Mouse (Mus musculus) adrenal gland, adult (tissue): ENCODE results near the gene Usp47.
"Not testable (repeated sequence)": the region's sequence is repeated elsewhere in the genome, so short reads cannot be mapped to it uniquely, and the experiment has no call there.

Experiments used
- DNase-seq, 2 experiments: peaks; one replicate each; pipeline ENCODE4 v3.0.0; 2022 to 2023; ENCODE audit warnings: low spot score in 1 of 2; ENCODE audit not compliant: inconsistent age in 2 of 2

Gene Usp47

DNA sequence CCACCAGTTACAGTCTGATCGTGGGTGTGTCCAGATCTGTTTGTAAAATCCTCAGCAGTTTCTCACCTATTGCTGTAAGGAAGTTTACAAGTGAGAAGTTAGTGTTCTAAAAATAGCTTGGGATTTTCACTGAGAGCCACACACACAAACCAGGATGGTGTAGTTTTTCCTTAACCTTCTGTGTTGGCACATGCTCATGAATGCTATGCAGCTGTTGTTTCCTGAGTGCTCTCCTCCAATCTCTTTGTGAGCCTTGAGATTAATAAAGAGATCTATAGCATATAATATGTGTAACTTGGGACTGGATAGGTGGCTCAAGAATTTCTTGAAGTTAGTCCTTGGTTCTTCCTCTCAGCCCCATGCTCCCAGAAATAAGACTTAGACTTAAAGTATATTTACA, 13.3 kb downstream of the Usp47 start:
- DNase-seq, result no peak

DNA sequence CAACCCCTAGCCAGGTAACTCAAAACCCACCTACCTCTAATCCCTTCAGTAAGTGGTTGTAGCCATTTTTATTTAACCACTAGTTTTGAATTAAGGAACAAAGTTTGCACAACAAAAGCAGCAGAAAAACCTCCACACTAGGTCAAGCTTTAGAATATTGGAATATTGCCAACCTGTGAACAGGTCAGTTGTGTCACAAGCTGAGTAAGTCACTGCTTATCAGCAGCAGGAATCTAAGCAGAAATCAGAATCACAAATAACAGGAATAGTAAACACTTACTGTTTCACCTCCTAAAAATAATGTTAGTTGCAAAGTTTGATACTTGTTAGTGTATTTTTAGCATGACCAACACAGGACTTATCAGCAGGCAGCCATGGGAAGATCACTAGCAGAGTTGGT, 17.0 kb downstream of the Usp47 start:
- DNase-seq, result peak in 1 of 2 experiments; percentile 52

GRCm38 (mm10) chr7:112042758-112043157, 19.5 kb downstream of the Usp47 start:
- no peak for DNase-seq

DNA sequence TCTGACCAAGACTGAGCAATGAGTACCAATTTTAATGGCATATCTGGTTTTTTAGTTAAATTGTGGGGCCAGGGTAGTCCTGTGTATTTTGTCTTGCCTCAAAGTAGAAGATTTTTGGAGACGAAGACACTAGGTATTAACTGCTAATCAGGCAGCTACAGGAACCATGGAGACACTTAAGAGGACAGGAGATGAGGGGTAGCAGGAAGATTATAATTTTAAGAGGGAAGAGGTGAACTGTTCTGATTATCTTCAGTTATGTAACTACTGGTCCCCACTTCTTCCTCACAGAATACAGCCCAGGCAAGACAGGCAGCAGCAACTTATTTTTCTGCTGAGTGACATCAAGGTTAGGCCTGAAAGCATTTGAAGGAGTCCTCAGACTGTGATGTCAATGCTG, 21.9 kb downstream of the Usp47 start:
- DNase-seq, result no peak

GRCm38 (mm10) chr7:112045794-112046388, 22.6 kb downstream of the Usp47 start:
- DNase-seq, result peak in 1 of 2 experiments; percentile 58

- DNase-seq, result no peak
Observed at GRCm38 (mm10) chr7:112048643-112049042, 25.3 kb downstream of the Usp47 start.

DNA sequence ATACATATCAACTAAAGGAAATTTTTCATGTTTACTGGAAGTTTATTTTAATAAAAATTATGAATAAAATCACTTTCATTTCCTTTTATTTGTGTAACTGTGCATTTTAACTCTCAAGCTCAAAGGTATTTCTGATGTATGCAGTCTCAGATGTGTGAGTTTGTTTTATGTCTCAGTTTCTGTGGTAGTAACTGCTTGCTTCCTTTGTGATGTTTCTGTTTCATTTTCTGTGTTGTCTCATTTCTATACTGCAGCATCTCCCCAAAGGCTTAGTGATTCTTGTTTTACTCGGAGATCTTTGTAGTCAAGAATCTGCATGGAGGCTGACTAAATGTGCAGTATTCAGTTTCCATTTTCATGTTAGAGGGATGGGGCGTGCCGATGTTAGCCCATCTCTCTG, 30.4 kb downstream of the Usp47 start:
- DNase-seq, result no peak

GRCm38 (mm10) chr7:112055901-112056625, 32.8 kb downstream of the Usp47 start:
- DNase-seq, result peak; percentile 11 to 66

GRCm38 (mm10) chr7:112074868-112075267, 51.6 kb downstream of the Usp47 start:
- no peak for DNase-seq

DNA sequence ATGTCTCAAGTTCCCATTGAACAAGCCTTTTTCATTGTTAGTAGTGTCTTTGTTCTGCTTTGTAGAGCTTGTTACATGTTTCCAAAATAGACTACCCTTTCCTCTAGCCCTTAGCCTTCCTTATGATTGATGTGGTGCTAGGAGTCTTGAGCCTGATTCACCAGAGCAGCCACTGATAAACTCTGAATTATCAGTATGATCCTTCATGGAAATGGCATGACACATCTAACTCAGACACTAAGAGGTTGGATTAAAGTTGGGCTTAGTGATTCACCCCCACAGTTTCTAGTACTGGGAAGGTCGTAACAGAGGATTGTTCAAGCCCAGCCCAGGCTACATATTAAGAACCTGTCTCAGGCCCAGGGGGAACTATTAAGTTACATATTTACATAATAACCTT, 59.3 kb downstream of the Usp47 start:
- DNase-seq, result peak; percentile 10 to 77

- DNase-seq, result no peak
Observed at GRCm38 (mm10) chr7:112084222-112084621, 60.9 kb downstream of the Usp47 start.

DNA sequence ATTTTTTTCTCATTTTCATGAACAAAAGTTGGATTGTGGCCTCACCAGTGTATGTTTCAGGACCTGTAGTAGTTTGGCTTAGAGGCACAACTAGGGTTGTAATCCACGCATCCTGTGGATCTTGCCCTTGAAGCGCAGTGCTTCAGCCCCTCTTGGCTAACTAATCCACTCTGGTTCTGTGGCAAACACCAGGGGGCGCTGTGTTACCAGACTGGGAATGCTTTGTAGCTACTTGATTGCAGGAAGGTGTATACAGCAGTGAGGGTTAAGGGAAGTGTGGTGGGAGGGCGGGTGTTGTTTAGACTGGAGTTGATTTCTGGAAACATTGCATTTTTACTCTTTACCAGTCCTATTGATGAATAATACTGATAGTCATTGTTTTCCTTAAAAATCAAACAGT, 61.8 kb downstream of the Usp47 start:
- peak; percentile 78 to 94 for DNase-seq

DNA sequence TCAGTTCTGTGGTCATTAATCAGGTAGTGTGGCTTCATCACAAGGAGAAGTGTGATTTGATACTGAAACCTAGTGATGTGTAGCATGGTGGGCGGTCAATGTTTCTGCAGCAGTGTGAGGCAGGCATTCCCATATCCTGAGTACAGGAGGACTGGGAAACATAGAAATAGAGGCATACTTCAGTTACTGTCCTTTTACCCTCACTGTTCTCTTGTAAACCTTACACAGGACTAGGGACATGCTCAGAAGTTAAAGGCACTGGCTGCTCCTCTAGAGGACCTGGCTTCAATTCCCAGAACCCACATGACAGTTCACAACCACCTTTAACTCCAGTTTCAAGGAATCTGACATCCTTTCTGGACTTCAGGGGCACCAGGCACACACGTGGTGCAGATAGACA, 62.9 kb downstream of the Usp47 start:
- no peak for DNase-seq

GRCm38 (mm10) chr7:112094923-112095322, 71.6 kb downstream of the Usp47 start:
- DNase-seq, result not testable (repeated sequence)

- no peak for DNase-seq
Observed at GRCm38 (mm10) chr7:112100887-112101286, 77.6 kb downstream of the Usp47 start.

DNA sequence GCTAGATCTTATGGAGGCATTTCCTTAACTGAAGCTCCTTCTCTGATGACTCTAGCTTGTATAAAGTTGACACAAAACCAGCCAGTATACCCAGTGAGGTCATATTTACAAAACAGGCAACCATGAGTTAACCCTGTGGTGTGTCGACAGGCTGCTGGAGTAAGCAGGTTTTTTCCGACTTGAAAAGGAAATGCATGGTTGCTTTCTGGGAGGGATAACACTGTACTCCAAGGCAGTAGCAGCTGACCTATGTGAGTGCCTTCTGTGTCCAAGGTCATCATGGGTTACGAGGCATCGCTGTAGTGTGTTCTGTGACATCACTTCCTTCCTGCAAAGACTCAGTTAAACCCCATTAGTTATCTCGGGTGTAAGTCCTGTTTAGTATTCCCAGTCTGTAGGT, 79.6 kb downstream of the Usp47 start:
- no peak for DNase-seq

DNA sequence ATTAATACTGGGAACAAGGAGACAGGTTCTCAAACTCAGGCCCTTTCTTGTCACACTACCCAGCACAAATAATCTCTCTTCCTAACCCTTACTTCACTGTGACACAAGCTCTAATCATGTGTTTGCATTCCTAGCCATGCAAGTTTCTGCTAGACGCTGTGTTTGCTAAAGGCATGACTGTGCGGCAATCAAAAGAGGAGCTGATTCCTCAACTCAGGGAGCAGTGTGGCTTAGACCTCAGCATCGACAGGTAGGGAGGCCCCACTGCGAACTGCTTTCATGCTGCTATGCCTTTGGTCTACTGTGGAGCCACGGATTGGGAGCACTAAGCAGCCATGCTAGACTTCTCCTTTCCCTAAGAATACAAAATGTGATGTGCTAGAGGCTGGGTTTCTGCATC, 80.5 kb downstream of the Usp47 start:
- no peak for DNase-seq

DNA sequence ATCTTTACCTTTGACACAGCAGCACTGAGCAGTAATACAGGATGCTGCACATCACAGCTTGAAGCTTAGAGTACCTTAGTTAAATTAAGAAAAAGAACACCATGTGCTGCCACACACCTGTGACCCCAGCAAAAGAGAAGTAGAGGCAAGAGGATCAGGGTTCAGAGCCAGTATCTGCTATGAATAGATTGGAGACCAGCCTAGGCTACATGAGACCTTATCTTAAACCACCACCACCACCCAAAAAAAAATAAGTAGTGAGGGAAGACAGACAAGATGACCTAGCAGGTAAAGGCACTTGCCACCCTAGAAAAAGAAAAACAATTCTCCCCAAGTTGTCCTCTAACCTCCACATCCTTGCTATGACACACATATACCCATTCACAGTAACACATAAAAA, 85.5 kb downstream of the Usp47 start:
- no peak for DNase-seq

GRCm38 (mm10) chr7:112110638-112111372, 87.5 kb downstream of the Usp47 start:
- no peak for DNase-seq

DNA sequence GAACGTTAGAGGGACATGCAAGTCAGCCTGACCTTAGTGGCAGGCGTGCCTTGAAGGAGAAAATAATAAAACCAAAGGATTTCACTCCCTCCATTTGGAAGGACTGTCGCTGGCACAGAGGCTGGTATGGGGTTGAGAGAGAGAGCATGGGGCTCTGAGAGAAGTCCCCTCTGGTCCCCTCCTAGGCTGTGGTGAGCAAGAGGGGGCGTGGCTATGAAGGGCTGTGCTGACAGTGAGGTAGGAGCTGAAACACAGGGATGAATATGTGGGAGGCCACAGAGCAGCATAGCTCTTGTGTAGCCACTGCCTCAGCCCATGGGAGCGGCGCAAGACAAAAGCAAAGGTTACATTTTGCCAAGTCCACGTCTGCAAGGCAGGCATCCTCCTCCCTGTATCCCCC, 94.2 kb downstream of the Usp47 start:
- no peak for DNase-seq

- DNase-seq, result peak in 1 of 2 experiments; percentile 71
Observed at GRCm38 (mm10) chr7:112118086-112118485, 94.8 kb downstream of the Usp47 start.

DNA sequence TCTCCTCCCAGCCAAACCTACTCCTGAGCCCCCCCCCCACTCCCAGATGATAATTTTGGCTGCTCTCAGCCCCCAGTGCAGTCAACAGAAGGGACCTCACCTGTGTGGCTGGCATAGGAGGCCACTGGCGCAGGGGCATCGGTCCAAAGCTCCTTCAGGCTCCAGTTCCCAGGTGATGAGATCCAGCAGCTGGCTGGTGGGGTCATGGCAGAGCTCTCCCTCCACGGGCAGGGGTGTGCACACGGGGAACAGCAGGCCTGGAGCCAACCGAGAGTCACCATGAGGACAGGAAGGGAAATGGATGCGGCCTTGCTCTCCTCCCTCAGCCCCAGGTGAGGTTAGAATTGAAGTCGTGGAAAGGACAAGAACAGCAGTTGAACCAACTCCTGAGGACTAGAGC, 95.9 kb downstream of the Usp47 start:
- no peak for DNase-seq
